Mouse (Mus musculus) megakaryocyte, embryonic 14.5 days (primary cell): Measurements from ENCODE around the gene Zfp536.

ENCODE experiments used
- FLI1 ChIP-seq: IDR thresholded peaks from 2 replicates; pipeline ENCODE4 v1.6.1; 2012; ENCODE audit warnings: low read length, inconsistent platforms, mixed read lengths
- GATA1 ChIP-seq: IDR thresholded peaks from 3 replicates; pipeline ENCODE4 v1.6.1; 2012; ENCODE audit warnings: mixed read lengths, low read length, inconsistent platforms, borderline replicate concordance

- TF ChIP-seq GATA1 = no peak
- no peak for TF ChIP-seq FLI1
These were observed 69.0 kb downstream of the Zfp536 start for GRCm38 (mm10) chr7:37704464-37704863.
